Comparison of ENCODE assay signal across 33 mouse cellular contexts in the genomic region with DNA sequence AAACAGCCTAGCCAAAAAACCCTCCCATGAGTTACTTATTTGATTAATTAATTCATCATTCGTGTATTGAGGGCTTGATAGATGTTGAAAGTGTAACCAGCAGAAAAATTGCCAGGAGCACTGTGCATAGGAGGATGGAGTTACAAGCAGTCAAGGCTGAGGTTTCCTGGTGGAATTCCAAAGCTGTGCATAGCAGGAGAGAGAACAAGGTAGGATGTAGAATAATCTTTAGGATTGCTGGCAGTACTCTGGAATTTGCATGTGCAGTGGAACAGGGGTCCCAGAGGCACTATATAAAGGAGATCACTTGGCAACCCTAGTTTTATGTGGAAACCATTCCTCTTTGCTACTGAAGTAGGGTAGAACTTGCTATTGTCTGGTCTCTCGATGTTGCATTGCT.
"Had no signal": no experiment of that assay in that cellular context is flagged by ENCODE, and none has a peak within 500 bp of the region (broad histone marks: within the 10 kb centered on the region; RNA-seq: fewer than 3 reads in every experiment).

No protein-coding gene starts in this region.

- ATAC-seq: hindbrain, embryonic 16.5 days; hindbrain, postnatal 0 days; inflammation-experienced regulatory T-cells, adult 6 months; intestine, embryonic 15.5 days; intestine, embryonic 16.5 days; intestine, postnatal 0 days had no signal

- H3K36me3 ChIP-seq: heart, embryonic 10.5 days; heart, embryonic 12.5 days; heart, embryonic 13.5 days; heart, embryonic 15.5 days; hindbrain, embryonic 10.5 days; hindbrain, embryonic 12.5 days; hindbrain, embryonic 13.5 days; hindbrain, embryonic 15.5 days; intestine, embryonic 15.5 days; kidney, embryonic 15.5 days had no signal

- H3K27ac ChIP-seq: heart, embryonic 10.5 days; heart, embryonic 13.5 days; heart, embryonic 15.5 days; hindbrain, embryonic 10.5 days; hindbrain, embryonic 12.5 days; hindbrain, embryonic 13.5 days; hindbrain, embryonic 14.5 days; hindbrain, embryonic 15.5 days; hindbrain, postnatal 0 days; intestine, embryonic 15.5 days; kidney, embryonic 15.5 days; kidney, postnatal 0 days; layer of hippocampus, adult 2 months had no signal

- H3K4me1 ChIP-seq: heart, embryonic 10.5 days; heart, embryonic 12.5 days; heart, embryonic 15.5 days; hindbrain, embryonic 10.5 days; hindbrain, embryonic 12.5 days; intestine, embryonic 15.5 days; kidney, embryonic 15.5 days had no signal

- H3K4me3 ChIP-seq: heart, embryonic 10.5 days; heart, embryonic 12.5 days; heart, embryonic 13.5 days; heart, embryonic 15.5 days; hindbrain, embryonic 10.5 days; hindbrain, embryonic 12.5 days; hindbrain, embryonic 13.5 days; hindbrain, embryonic 15.5 days; intestine, embryonic 15.5 days; kidney, embryonic 15.5 days; layer of hippocampus, adult 2 months had no signal

- H3K9me3 ChIP-seq: heart, embryonic 10.5 days; heart, embryonic 12.5 days; heart, embryonic 13.5 days; heart, embryonic 15.5 days; hindbrain, embryonic 10.5 days; hindbrain, embryonic 12.5 days; hindbrain, embryonic 13.5 days; hindbrain, embryonic 15.5 days; intestine, embryonic 15.5 days; kidney, embryonic 15.5 days had no signal

- H3K9ac ChIP-seq: heart, embryonic 12.5 days; heart, embryonic 13.5 days; heart, embryonic 15.5 days; hindbrain, embryonic 12.5 days; hindbrain, embryonic 13.5 days; hindbrain, embryonic 14.5 days; hindbrain, embryonic 15.5 days; intestine, embryonic 15.5 days; kidney, embryonic 15.5 days had no signal

- H3K4me2 ChIP-seq: heart, embryonic 12.5 days; heart, embryonic 13.5 days; heart, embryonic 15.5 days; hindbrain, embryonic 12.5 days; hindbrain, embryonic 13.5 days; hindbrain, embryonic 14.5 days; hindbrain, embryonic 15.5 days; intestine, embryonic 15.5 days; kidney, embryonic 15.5 days had no signal

- H3K27me3 ChIP-seq: heart, embryonic 12.5 days; heart, embryonic 13.5 days; heart, embryonic 15.5 days; hindbrain, embryonic 12.5 days; hindbrain, embryonic 13.5 days; hindbrain, embryonic 15.5 days; intestine, embryonic 15.5 days; kidney, embryonic 15.5 days had no signal

- DNase-seq: heart, postnatal 14 days; heart, postnatal 36 days; heart, postnatal 4 days; kidney, adult 11 months; kidney, adult 18-20 months; kidney, adult 2 months; kidney, adult 8-10 months; kidney, adult 9 months; kidney, postnatal 10 days; kidney, postnatal 14 days; kidney, postnatal 25 days; kidney, postnatal 36 days; kidney, postnatal 4 days; layer of hippocampus, adult 9-11 months; layer of hippocampus, postnatal 36 days had no signal
